Comparison of ENCODE assay signal across 9 mouse cellular contexts in the genomic region with DNA sequence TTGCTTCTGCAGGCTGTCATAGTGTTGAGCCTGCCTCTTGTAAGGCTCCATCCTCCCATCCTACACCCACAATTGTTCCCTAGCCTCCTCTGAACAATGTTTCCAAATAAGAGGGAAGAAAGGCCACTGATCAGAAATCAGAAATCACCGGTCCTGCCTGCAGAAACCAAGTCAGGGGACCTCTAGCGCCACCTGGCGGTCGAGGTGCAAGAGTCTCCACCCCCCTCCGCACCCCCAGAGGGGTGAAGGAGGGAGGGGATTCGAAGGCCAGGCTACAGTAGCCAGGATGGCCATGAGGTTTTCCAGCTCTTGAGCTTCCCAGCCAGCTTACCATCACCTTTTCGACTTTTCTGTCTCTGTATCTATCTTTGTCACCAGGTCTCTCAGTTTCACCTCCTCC. TPM values are rescaled to one million over a fixed set of nuclear protein-coding genes. Genes with fewer than 3 reads are reported as not detected.
A peak's percentile ranks its signal among the peaks of the same experiment; 100 is the strongest.
DNase-seq lines count a peak whose midpoint lies in the region; ATAC-seq lines count a peak whose summit lies in the region.
"Had no signal": no experiment of that assay in that cellular context is flagged by ENCODE, and none has a peak within 500 bp of the region (broad histone marks: within the 10 kb centered on the region; RNA-seq: fewer than 3 reads in every experiment).

No protein-coding gene starts in this region.

- intact Hi-C loops in heart, postnatal 36 days (cut with DNase I), result loop anchor here (1.0 to 10.0 kb wide), 4 partner anchors 37 to 440 kb away; no protein-coding TSS in a partner anchor

- no peak overlapping the region for H3K4me2 ChIP-seq in liver, embryonic 12.5 days
- no peak overlapping the region for H3K4me2 ChIP-seq in liver, embryonic 11.5 days

- 5% methylated on average over 7 of the region's 7 CpGs for WGBS in liver, embryonic 12.5 days (ENCODE audit: insufficient replicate concordance)
- WGBS in liver, embryonic 11.5 days, result 7% methylated on average over 7 of the region's 7 CpGs

- no peaks in the 10 kb centered on the region for H3K9me3 ChIP-seq in liver, embryonic 12.5 days (replicated peaks)
- no peaks in the 10 kb centered on the region for H3K9me3 ChIP-seq in liver, embryonic 11.5 days (ENCODE audit: control insufficient read depth, low read length)

- no peak overlapping the region for H3K27ac ChIP-seq in liver, embryonic 12.5 days
- H3K27ac ChIP-seq in liver, embryonic 11.5 days (ENCODE audit: low read depth, low read length), result no peak overlapping the region

- H3K4me1 ChIP-seq in liver, embryonic 12.5 days, result no peaks in the 10 kb centered on the region
- no peaks in the 10 kb centered on the region for H3K4me1 ChIP-seq in liver, embryonic 11.5 days (replicated peaks; ENCODE audit: control insufficient read depth, insufficient read depth, low read length)

- H3K9ac ChIP-seq in liver, embryonic 12.5 days, result no peak overlapping the region
- H3K9ac ChIP-seq in liver, embryonic 11.5 days (ENCODE audit: low read depth, low read length), result no peak overlapping the region

- peak; percentile 77 for DNase-seq in liver
- peak; percentile 86 for DNase-seq in adrenal gland, postnatal 10 days
- DNase-seq in embryo, embryonic 11 days, result peak; percentile 87
- peak; percentile 59 to 79 for DNase-seq in heart, postnatal 36 days
- DNase-seq in liver, embryonic 11.5 days (ENCODE audit: low spot score), result peak; percentile 70
- peak; percentile 70 for DNase-seq in ovary, postnatal 14 days (ENCODE audit: low spot score)
- peak; percentile 30 to 80 for DNase-seq in thymus, postnatal 10 days (ENCODE audit: low spot score in 2 of 2)

- H3K36me3 ChIP-seq in liver, embryonic 12.5 days, result no peaks in the 10 kb centered on the region
- H3K36me3 ChIP-seq in liver, embryonic 11.5 days (ENCODE audit: control insufficient read depth, insufficient read depth, low read length), result no peaks in the 10 kb centered on the region

- ATAC-seq in liver, embryonic 12.5 days, result no peak
- ATAC-seq in liver, embryonic 11.5 days (replicated peaks; ENCODE audit: low FRiP score), result no peak

- peaks cover 16% of the 10 kb centered on the region for H3K27me3 ChIP-seq in liver, embryonic 12.5 days (replicated peaks)
- no peaks in the 10 kb centered on the region for H3K27me3 ChIP-seq in liver, embryonic 11.5 days (replicated peaks; ENCODE audit: control insufficient read depth, insufficient read depth, low read length)

- no peak overlapping the region for H3K4me3 ChIP-seq in liver, embryonic 12.5 days
- H3K4me3 ChIP-seq in liver, embryonic 11.5 days (ENCODE audit: low read depth, low read length), result no peak overlapping the region
- H3K4me3 ChIP-seq: myocyte had no signal

RNA-seq across cellular contexts. Expression of gene Tollip, which starts 6.6 kb away (rescaled TPM):
- 30.9 and 31.0 TPM in 2 replicates for polyA plus RNA-seq in liver, embryonic 12.5 days (2016; fragmentation: Nextera tagmentation; extraction: Ambion mirVana)
- 10 to 100 TPM; 43.0 to 49.4 TPM for total RNA-seq in adrenal gland, postnatal 10 days (2021)
- total RNA-seq in heart, postnatal 36 days (2021), result 10 to 100 TPM; 54.6 to 58.0 TPM
- polyA plus RNA-seq in liver, embryonic 11.5 days (2014; fragmentation: Nextera tagmentation; extraction: Ambion mirVana), result 37.7 and 41.9 TPM in 2 replicates

RNA-seq across cellular contexts. Expression of gene Brsk2, which starts 24.6 kb away (rescaled TPM):
- polyA plus RNA-seq in liver, embryonic 12.5 days (2016; fragmentation: Nextera tagmentation; extraction: Ambion mirVana), result 0.23 and 0.33 TPM in 2 replicates
- 1 to 10 TPM; 2.8 to 4.7 TPM for total RNA-seq in adrenal gland, postnatal 10 days (2021)
- under 1 TPM; 0.19 to 0.25 TPM for total RNA-seq in heart, postnatal 36 days (2021)
- polyA plus RNA-seq in liver, embryonic 11.5 days (2014; fragmentation: Nextera tagmentation; extraction: Ambion mirVana), result 0.34 and 0.61 TPM in 2 replicates
